Mouse (Mus musculus): ENCODE results near the gene Mafb. TPM values are rescaled to one million over a fixed set of nuclear protein-coding genes. Genes with fewer than 3 reads are reported as not detected.

The Mafb gene
- total RNA-seq, 2 experiments from 2014 or later: 27.8 to 31.9 TPM

DNA sequence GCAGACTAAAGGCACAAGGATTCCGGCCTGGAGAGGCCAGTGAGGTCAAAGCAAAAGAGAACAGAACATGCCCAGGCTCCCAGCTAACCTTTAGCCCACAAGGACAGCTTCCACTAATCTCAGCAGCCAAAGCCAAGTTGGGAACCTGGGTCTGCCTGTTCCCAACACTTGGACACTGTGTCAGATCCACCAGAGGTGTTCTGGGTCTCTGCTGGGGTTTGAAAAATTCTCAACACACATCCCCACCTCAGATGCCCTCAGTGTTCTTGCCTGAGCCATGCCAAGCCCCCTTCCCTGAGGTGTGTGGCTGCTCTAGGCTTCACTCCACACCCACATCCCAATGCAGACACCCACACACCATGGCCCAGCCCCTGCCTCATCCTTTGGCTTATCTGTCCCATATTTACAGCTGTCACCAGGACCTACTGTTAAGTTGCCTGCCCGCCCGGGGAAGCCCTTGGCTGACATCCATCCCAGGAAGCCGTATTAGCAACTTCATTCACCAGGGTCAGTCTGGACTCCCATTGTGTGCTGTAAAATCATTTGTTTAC, 32.7 kb downstream of the Mafb start, which contains the start of gene Gm826:
Gene Gm826, minus strand, starts transcription at position 52 of the 551 bp plus-strand sequence.
- intact Hi-C loops (cut with DNase I): no loop called here
- DNase-seq: peak; percentile 13

DNA sequence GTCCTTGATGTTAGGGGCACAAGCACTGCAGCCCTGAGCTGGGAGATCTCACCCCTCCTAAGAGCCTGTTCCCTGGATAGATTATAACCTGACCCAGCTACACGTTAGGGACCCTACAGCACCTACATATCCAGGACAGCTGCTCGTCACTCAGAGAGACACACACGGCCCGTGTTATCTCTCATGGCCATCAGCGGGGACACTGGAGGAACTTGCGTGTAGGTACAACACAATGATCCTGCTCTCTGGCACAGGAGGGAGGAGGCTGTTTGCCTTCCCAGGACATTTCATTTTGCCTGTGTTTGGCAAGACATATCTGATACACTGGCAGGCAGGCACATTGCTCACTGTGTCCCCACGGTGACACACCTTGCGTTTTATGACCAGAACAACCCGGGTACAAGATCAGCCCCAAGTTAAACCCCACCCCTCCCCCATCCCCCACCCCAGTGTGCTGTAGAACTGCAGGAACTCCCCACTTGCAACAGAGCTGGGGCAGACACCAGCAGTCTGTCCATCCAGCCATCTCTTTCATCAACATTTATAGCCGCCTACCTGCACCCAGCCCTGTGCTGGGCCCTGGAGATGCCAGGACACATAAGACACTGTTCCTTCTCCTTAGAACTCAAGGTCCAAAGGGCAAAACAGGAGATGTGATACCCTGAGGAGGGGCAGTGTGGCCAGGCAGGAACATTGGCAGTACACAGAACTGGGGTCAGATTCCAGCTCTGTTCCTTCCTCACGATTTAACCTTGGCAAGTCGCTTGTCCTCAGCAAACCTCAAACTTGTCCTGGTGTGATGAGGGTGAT, 34.1 kb downstream of the Mafb start:
- no peak for DNase-seq
- intact Hi-C loops (cut with DNase I): no loop called here

GRCm38 (mm10) chr2:160328886-160329285, 38.0 kb downstream of the Mafb start:
- DNase-seq: peak; percentile 25
- intact Hi-C loops (cut with DNase I): no loop called here

DNA sequence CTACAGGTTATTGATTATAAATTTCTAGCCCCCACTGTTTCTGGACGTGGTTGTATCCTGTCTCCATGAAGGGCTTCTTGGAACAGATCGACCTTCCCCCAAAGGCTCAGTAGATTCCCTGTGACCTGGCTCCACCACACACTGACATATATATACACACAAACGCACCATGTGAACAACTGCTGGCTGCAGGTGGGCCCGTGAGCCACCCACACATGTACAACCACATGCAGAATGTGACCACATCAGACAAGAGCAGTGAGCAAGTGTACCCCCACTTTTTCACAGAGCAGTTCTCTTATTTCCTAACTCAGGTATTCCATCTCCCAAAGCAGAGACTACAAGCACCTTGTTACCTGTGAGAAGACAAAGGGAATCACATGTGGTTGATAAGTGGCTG, 39.1 kb downstream of the Mafb start:
- no peak for DNase-seq
- intact Hi-C loops (cut with DNase I): no loop called here

DNA sequence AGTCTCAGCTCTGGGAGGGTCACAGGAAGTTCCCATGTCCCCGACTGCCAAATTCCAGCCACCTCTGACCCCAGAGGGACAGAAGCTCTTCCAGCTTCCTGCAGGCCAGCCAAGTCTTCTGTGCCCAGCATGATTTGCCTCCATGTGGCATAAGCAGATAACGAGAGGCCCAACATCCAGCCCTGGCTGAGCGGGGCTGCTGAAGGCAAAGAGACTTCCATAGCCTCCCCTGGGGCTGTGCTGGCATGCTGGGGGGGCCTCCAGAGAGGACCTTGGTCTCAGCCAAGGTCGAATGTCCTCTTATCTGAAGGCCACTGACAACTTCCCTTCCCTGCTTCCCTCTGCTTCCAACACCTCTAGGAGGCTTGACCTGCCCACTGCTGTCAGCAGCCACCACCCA, 39.7 kb downstream of the Mafb start:
- no peak for DNase-seq
- intact Hi-C loops (cut with DNase I): no loop called here

- intact Hi-C loops (cut with DNase I): no loop called here
Measured at GRCm38 (mm10) chr2:160325105-160325644, 41.7 kb downstream of the Mafb start.

GRCm38 (mm10) chr2:160321829-160322228, 45.0 kb downstream of the Mafb start:
- intact Hi-C loops (cut with DNase I): no loop called here
- no peak for DNase-seq

More at GRCm38 (mm10) chr2:160325105-160325644, 41.7 kb downstream of the Mafb start:
- no peak for DNase-seq

DNA sequence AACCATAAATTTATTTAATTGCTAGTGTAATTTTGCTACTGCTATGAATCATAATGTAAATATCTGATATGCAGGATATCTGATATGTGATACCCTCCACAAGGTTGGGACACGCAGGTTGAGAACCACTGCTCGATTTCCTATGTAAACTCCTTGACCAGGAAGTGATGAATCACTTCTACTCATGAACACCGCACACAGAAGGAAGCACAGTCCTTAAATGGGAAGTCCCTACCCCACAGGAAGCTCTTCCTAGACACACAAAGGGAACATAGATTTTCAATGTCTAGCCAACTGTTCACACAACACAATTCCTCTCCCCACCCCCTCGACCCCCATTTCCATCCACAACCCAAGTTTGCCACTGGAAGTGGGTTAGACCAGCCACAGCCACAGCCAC, 48.6 kb downstream of the Mafb start:
- intact Hi-C loops (cut with DNase I): no loop called here
- DNase-seq: no peak

Other genes with a start within 250 kb of the Mafb start
- gene Gm826, start 32.9 kb downstream of the Mafb start, total RNA-seq (2021): under 1 TPM in 1 of 2 experiments, not detected in 1; 0.50 TPM

Data from left cerebral cortex, postnatal 4 days (tissue).